Mouse (Mus musculus): ENCODE measurements around the gene Sdccag8.

- TF ChIP-seq CTCF (IDR thresholded peaks at IDR 0.05; ENCODE audit: extremely low read depth, insufficient read depth, insufficient read length, insufficient replicate concordance) (no peak), POLR2A (IDR thresholded peaks at IDR 0.05; ENCODE audit: low read depth, low read length) (no peak)
These were observed 10.6 kb downstream of the Sdccag8 start for GRCm38 (mm10) chr1:176825084-176825483.
